Mouse (Mus musculus) forebrain, postnatal 0 days (tissue): ENCODE measurements around the gene Sppl3. TPM values are rescaled to one million over a fixed set of nuclear protein-coding genes. Genes with fewer than 3 reads are reported as not detected.

Source experiments
- ATAC-seq: fragments of 200-750 bp; cut with Nextera tagmentation; 2 replicates; pipeline ENCODE4 v1.8.0; 2017; ENCODE audit warnings: mild to moderate bottlenecking, moderate library complexity
- DNase-seq: peaks from one replicate; pipeline ENCODE4 v3.0.0-alpha.2; 2015
- H3K27ac ChIP-seq: fragments of 300-500 bp; sonication (generic); 2 replicates; pipeline ENCODE4 v1.5.1; 2014; ENCODE audit warnings: low read depth, mild to moderate bottlenecking, antibody characterized with exemption, low read length, moderate library complexity, mixed read lengths
- H3K27me3 ChIP-seq: fragments of 300-500 bp; sonication (generic); 2 replicates; pipeline ENCODE4 v1.6.1; 2014; ENCODE audit warnings: mild to moderate bottlenecking, low read length, mixed read lengths; ENCODE audit not compliant: insufficient read depth
- H3K36me3 ChIP-seq: fragments of 300-500 bp; sonication (generic); 2 replicates; pipeline ENCODE4 v1.6.1; 2014; ENCODE audit warnings: mild to moderate bottlenecking, moderate library complexity; ENCODE audit not compliant: insufficient read depth
- H3K4me1 ChIP-seq: fragments of 300-500 bp; sonication (generic); 2 replicates; pipeline ENCODE4 v1.6.1; 2014; ENCODE audit warnings: antibody characterized with exemption; ENCODE audit not compliant: insufficient read depth
- H3K4me2 ChIP-seq: fragments of 300-500 bp; sonication (generic); 2 replicates; pipeline ENCODE4 v1.6.1; 2014; ENCODE audit warnings: low read depth, mild to moderate bottlenecking, moderate library complexity
- H3K4me3 ChIP-seq: fragments of 300-500 bp; sonication (generic); 2 replicates; pipeline ENCODE4 v1.5.1; 2014; ENCODE audit warnings: low read depth, low read length, mixed read lengths
- H3K9ac ChIP-seq: fragments of 300-500 bp; sonication (generic); 2 replicates; pipeline ENCODE4 v1.6.1; 2014; ENCODE audit warnings: mild to moderate bottlenecking
- H3K9me3 ChIP-seq: fragments of 300-500 bp; sonication (generic); 2 replicates; pipeline ENCODE4 v1.6.1; 2016; ENCODE audit warnings: low read length
- CTCF ChIP-seq: sonication (generic); IDR thresholded peaks from 2 replicates; pipeline ENCODE4 v1.5.1; 2016; ENCODE audit warnings: antibody characterized with exemption, control low read depth, low read depth
- WGBS: fragments of 180-500 bp; shearing (Covaris S2); extraction: QIAGEN DNeasy Blood & Tissue Kit; methylation state at CpG from one replicate; pipeline ENCODE4 v1.1.7; 2014; 5-methylcytosine and 5-hydroxymethylcytosine counted together
- polyA plus RNA-seq: library from polyadenylated mRNA; unstranded; fragments of >200 nt; fragmentation: Nextera tagmentation; extraction: Ambion mirVana; gene quantifications from 2 replicates; pipeline ENCODE4 v1.2.1, GENCODE M21; 2015
- total RNA-seq: library from RNA; depleted of rRNA; stranded (reverse); fragments of >200 nt; gene quantifications from 2 replicates; pipeline ENCODE4 v1.2.3, GENCODE M21; 2014

The Sppl3 gene
- total and polyA plus RNA-seq, 2 experiments from 2014 or later = 43.5 to 114 TPM

DNA sequence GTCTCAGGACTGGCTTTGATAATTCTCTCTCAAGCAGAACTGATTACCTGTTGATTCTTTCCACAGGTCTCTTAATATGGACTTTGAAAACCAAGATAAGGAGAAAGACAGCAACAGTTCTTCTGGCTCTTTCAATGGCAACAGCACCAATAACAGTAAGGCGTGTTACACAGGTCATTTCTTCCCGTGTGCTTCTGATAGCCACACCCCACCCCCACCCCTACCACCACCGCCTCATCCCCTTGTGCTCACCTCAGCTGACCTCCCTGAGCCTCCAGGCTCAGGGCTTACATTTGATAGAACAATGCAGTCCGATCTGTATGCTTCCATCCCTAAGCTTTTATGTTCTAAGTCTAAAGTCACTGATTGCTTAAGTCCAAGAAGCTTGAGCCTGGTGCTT, 63.8 kb downstream of the Sppl3 start:
- peaks cover 12% of the 10 kb centered on the region for H3K36me3 ChIP-seq
- H3K9ac ChIP-seq = no peak overlapping the region
- no peak overlapping the region for H3K4me2 ChIP-seq
- DNase-seq (no peak), ATAC-seq (no peak)
- H3K9me3 ChIP-seq = no peaks in the 10 kb centered on the region
- 86% methylated on average over 4 of the region's 4 CpGs for WGBS
- no peaks in the 10 kb centered on the region for H3K4me1 ChIP-seq
- no peak for TF ChIP-seq CTCF
- H3K4me3 ChIP-seq = no peak overlapping the region
- no peak overlapping the region for H3K27ac ChIP-seq
- H3K27me3 ChIP-seq = no peaks in the 10 kb centered on the region

GRCm38 (mm10) chr5:115076144-115076901, 65.4 kb downstream of the Sppl3 start:
- 59% methylated on average over 5 of the region's 5 CpGs for WGBS
- no peaks in the 10 kb centered on the region for H3K27me3 ChIP-seq
- H3K27ac ChIP-seq = no peak overlapping the region
- no peaks in the 10 kb centered on the region for H3K9me3 ChIP-seq
- no peak overlapping the region for H3K9ac ChIP-seq
- peaks cover 12% of the 10 kb centered on the region for H3K36me3 ChIP-seq
- no peaks in the 10 kb centered on the region for H3K4me1 ChIP-seq
- H3K4me3 ChIP-seq = no peak overlapping the region
- ATAC-seq (no peak), DNase-seq (peak; percentile 71)
- TF ChIP-seq CTCF = peak; percentile 76
- no peak overlapping the region for H3K4me2 ChIP-seq

DNA sequence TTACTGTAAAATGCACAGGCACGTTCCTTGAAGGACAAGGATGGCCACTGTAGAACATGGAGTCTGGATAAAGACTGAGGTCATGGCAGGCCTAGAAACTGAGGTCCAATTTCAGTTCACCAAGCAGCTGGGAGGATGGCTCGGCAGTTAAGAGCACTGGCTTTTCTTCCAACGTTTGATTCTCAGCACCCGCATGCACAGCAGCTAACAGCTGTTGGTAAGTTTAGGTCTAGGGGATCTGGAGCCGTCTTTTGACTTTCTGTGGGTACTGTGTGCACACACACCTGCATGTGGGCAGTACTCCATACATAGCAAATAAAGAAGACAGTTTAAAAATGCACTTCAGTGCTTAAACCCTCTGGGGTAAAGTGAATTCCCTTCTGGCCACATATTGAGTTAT, 70.7 kb downstream of the Sppl3 start:
- H3K9me3 ChIP-seq = no peaks in the 10 kb centered on the region
- H3K27me3 ChIP-seq = no peaks in the 10 kb centered on the region
- no peaks in the 10 kb centered on the region for H3K4me1 ChIP-seq
- no peak for ATAC-seq
- WGBS = 89% methylated on average over 5 of the region's 5 CpGs
- H3K4me3 ChIP-seq = no peak overlapping the region
- no peak overlapping the region for H3K27ac ChIP-seq
- H3K4me2 ChIP-seq = no peak overlapping the region
- no peak for DNase-seq
- no peak for TF ChIP-seq CTCF
- H3K9ac ChIP-seq = no peak overlapping the region
- peaks cover 13% of the 10 kb centered on the region for H3K36me3 ChIP-seq

GRCm38 (mm10) chr5:115083492-115083891, 72.6 kb downstream of the Sppl3 start:
- TF ChIP-seq CTCF = no peak
- Histone ChIP-seq H3K4me2 (no peak overlapping the region), H3K9me3 (no peaks in the 10 kb centered on the region), H3K4me3 (no peak overlapping the region), H3K36me3 (peaks cover 29% of the 10 kb centered on the region), H3K27me3 (no peaks in the 10 kb centered on the region), H3K9ac (no peak overlapping the region), H3K4me1 (no peaks in the 10 kb centered on the region), H3K27ac (no peak overlapping the region)
- no peak for ATAC-seq
- 95% methylated on average over 6 of the region's 6 CpGs for WGBS
- no peak for DNase-seq

GRCm38 (mm10) chr5:115085675-115086074, 74.7 kb downstream of the Sppl3 start:
- no peaks in the 10 kb centered on the region for H3K9me3 ChIP-seq
- DNase-seq = peak; percentile 55

DNA sequence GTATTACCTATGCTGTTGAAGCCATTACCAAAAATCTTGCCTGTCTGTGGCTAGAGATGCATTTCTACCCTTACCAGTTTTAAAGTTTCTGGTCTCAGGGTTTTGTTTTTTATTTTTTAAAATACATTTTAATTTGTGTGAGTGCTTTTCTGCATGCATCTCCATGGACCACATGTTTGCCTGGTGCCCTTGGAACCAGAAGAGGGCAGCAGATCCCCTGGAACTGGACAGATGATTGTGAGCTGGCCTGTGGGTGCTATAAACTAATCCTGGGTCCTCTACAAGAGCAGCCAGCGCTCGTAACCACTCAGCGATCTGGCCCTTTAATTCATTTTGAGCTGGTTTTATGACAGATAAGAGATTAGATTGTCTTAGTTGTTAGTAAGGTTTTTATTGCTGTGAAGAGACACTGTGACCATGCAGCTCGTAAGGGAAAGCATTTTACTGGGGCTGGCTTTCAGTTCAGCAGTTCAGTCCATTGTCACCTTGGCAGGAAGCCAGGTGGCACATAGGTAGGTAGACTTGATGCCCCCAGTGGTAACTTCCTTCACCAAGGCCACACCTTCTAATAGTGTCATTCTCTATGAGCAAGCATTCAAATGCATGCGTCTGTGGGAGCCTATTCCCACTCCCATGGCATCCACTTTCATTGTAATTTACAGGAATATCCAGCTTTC, 78.8 kb downstream of the Sppl3 start:
- 91% methylated on average over 5 of the region's 5 CpGs for WGBS
- H3K9me3 ChIP-seq = no peaks in the 10 kb centered on the region

More at GRCm38 (mm10) chr5:115085675-115086074, 74.7 kb downstream of the Sppl3 start:
- Histone ChIP-seq H3K9ac (no peak overlapping the region), H3K4me3 (no peak overlapping the region), H3K27me3 (no peaks in the 10 kb centered on the region), H3K27ac (no peak overlapping the region), H3K4me1 (no peaks in the 10 kb centered on the region), H3K4me2 (no peak overlapping the region), H3K36me3 (peaks cover 48% of the 10 kb centered on the region)
- peak; percentile 69; the same call in 1 of the 2 replicates for ATAC-seq
- 78% methylated on average over 2 of the region's 2 CpGs for WGBS
- TF ChIP-seq CTCF = no peak

GRCm38 (mm10) chr5:115091015-115091414, 80.1 kb downstream of the Sppl3 start:
- Histone ChIP-seq H3K4me3 (no peak overlapping the region), H3K4me2 (no peak overlapping the region), H3K36me3 (peaks cover 61% of the 10 kb centered on the region), H3K27ac (no peak overlapping the region), H3K4me1 (no peaks in the 10 kb centered on the region), H3K9ac (no peak overlapping the region), H3K27me3 (no peaks in the 10 kb centered on the region), H3K9me3 (no peaks in the 10 kb centered on the region)
- WGBS = 86% methylated on average over 3 of the region's 3 CpGs
- no peak for TF ChIP-seq CTCF
- DNase-seq (no peak), ATAC-seq (no peak)

More for the DNA sequence above, 78.8 kb downstream of the Sppl3 start:
- Histone ChIP-seq H3K4me2 (no peak overlapping the region), H3K4me1 (no peaks in the 10 kb centered on the region), H3K27ac (no peak overlapping the region), H3K4me3 (no peak overlapping the region), H3K9ac (no peak overlapping the region), H3K27me3 (no peaks in the 10 kb centered on the region), H3K36me3 (peaks cover 51% of the 10 kb centered on the region)
- DNase-seq (no peak), ATAC-seq (no peak)
- TF ChIP-seq CTCF = 0 out of 2 replicates have a peak, but pooled peaks have one; percentile 19
